Mouse (Mus musculus): ENCODE data around the gene Abhd2. TPM values are rescaled to one million over a fixed set of nuclear protein-coding genes. Genes with fewer than 3 reads are reported as not detected.

The Abhd2 gene
- polyA plus RNA-seq, 1 experiment, result 37.4 TPM

DNA sequence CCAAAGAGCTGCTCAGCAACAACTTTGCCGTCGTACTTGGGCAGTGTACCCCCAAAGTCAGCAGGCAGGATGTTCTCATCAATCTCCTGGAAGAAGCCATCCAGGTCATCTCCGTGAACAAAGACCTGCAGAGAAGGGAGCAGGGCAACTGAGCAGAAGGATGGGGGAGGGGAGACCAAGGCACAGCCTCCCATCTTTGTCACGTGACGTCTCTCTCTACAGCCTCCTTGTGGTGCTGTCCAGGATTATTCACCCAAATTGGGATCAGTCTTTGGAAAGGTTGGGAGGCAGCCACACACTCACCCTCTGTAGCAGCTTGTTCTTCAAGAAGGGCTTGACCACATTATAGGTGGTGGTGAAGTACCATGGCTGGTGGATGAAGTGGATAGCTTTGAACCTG is 102.6 kb downstream of the Abhd2 start:
- TF ChIP-seq CTCF (IDR thresholded peaks at IDR 0.05; ENCODE audit: low read depth, low read length) (no peak), POLR2A (IDR thresholded peaks at IDR 0.05; ENCODE audit: insufficient read depth, low read length) (no peak), EP300 (IDR thresholded peaks at IDR 0.05; ENCODE audit: insufficient read depth, low read depth, low read length) (no peak)
- H3K27ac ChIP-seq (ENCODE audit: insufficient read depth, low read length), result no peak overlapping the region
- H3K27me3 ChIP-seq (ENCODE audit: control insufficient read depth, insufficient read depth, low read length, poor library complexity, severe bottlenecking), result no peaks in the 10 kb centered on the region
- H3K9me3 ChIP-seq (replicated peaks; ENCODE audit: control insufficient read depth, insufficient read depth, low read length, poor library complexity, severe bottlenecking), result no peaks in the 10 kb centered on the region
- H3K4me1 ChIP-seq (ENCODE audit: control insufficient read depth, insufficient read depth, low read length), result peaks cover 4% of the 10 kb centered on the region
- no peaks in the 10 kb centered on the region for H3K36me3 ChIP-seq (ENCODE audit: control insufficient read depth, insufficient read depth, low read length, poor library complexity, severe bottlenecking)
- H3K4me3 ChIP-seq (ENCODE audit: low read depth, low read length), result peak overlapping the region; percentile 21
- H3K9ac ChIP-seq (ENCODE audit: low read depth, poor library complexity, severe bottlenecking), result no peak overlapping the region; the same call in 1 of the 2 replicates

DNA sequence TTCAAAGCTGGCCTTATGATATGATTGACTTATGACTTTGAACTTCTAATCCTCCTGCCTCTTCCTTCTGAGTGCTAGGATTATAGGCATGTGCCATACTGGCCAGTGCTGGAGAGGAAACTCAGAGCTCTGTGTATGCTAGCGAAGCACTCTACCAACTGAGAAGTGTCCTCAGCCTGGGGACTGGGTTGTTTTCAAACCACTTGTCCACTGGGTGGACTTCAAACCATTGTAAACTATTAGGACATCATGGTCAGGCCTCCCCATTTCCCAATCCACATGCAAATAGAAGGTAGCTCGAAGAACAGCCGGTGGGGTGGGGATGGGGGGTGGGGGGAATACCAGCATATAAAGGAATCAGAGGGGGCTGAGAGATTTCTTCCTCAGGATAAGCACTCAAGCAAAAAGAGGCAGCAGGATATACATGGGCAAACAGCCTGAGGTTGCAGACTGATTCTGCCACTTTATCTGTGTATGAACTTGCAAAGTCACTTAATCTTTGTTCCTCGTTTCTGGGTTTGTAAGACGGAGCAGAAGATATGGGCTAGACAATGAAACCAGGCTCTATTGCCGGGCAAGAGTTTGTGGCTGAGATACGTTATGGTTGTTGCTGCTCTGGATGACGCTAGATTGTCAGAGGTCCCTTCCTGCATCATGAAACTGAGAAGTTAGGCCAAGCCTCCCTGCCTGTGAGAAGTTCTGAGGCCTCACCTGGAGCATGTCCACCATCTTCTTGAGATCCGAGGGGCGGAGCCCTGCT is 103.7 kb downstream of the Abhd2 start:
- Histone ChIP-seq H3K4me1 (ENCODE audit: control insufficient read depth, insufficient read depth, low read length) (peaks cover 4% of the 10 kb centered on the region), H3K9ac (ENCODE audit: low read depth, poor library complexity, severe bottlenecking) (no peak overlapping the region), H3K27ac (ENCODE audit: insufficient read depth, low read length) (no peak overlapping the region), H3K27me3 (ENCODE audit: control insufficient read depth, insufficient read depth, low read length, poor library complexity, severe bottlenecking) (no peaks in the 10 kb centered on the region), H3K36me3 (ENCODE audit: control insufficient read depth, insufficient read depth, low read length, poor library complexity, severe bottlenecking) (no peaks in the 10 kb centered on the region), H3K9me3 (replicated peaks; ENCODE audit: control insufficient read depth, insufficient read depth, low read length, poor library complexity, severe bottlenecking) (no peaks in the 10 kb centered on the region), H3K4me3 (ENCODE audit: low read depth, low read length) (no peak overlapping the region)
- no peak for TF ChIP-seq EP300 (IDR thresholded peaks at IDR 0.05; ENCODE audit: insufficient read depth, low read depth, low read length)
- no peak for TF ChIP-seq POLR2A (IDR thresholded peaks at IDR 0.05; ENCODE audit: insufficient read depth, low read length)
- TF ChIP-seq CTCF (IDR thresholded peaks at IDR 0.05; ENCODE audit: low read depth, low read length), result no peak

DNA sequence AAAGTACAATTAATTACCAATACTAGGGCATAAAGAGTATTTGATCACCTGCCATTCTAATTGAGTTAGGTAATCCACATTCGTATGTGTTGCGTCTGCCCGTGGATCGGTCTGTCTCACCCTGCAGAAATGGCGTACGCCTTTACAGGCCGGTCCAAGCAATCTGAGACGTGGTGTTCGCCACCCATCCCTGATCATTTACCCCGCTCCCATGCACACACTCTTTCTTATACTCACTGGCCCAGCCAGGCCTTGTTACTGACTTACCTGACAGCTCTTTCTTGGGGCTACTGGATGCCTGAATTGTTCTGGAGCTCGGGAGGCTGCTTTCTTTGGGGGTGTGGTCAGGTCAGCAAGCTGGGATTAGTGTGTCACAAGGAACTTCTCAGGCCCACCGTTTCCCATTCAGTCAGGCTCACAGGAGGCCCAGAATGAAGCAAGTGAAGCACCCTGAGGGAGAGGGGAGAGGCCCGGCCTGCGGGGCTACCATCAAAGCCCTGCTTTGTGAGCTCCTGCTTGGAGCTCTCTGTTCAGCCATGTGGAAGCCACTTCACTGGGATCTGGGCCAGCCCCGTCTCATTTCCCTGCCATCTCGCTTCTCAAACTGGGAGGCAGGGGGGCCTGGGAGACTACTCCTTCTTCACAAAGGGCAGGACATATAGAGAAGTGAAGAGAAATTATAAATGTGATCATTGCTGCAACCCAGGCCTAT is 113.6 kb downstream of the Abhd2 start, which contains the start of gene Rlbp1:
Gene Rlbp1, minus strand, starts transcription at position 627 of the 712 bp plus-strand sequence.
- TF ChIP-seq EP300 (IDR thresholded peaks at IDR 0.05; ENCODE audit: insufficient read depth, low read depth, low read length) (no peak), POLR2A (IDR thresholded peaks at IDR 0.05; ENCODE audit: insufficient read depth, low read length) (no peak), CTCF (IDR thresholded peaks at IDR 0.05; ENCODE audit: low read depth, low read length) (no peak)
- Histone ChIP-seq H3K36me3 (ENCODE audit: control insufficient read depth, insufficient read depth, low read length, poor library complexity, severe bottlenecking) (no peaks in the 10 kb centered on the region), H3K9me3 (replicated peaks; ENCODE audit: control insufficient read depth, insufficient read depth, low read length, poor library complexity, severe bottlenecking) (no peaks in the 10 kb centered on the region), H3K4me3 (ENCODE audit: low read depth, low read length) (peak within 1 kb of the TSS; percentile 70), H3K9ac (ENCODE audit: low read depth, poor library complexity, severe bottlenecking) (peak within 1 kb of the TSS; percentile 62), H3K27me3 (ENCODE audit: control insufficient read depth, insufficient read depth, low read length, poor library complexity, severe bottlenecking) (no peaks in the 10 kb centered on the region), H3K4me1 (ENCODE audit: control insufficient read depth, insufficient read depth, low read length) (no peaks in the 10 kb centered on the region), H3K27ac (ENCODE audit: insufficient read depth, low read length) (peak within 1 kb of the TSS; percentile 90)

DNA sequence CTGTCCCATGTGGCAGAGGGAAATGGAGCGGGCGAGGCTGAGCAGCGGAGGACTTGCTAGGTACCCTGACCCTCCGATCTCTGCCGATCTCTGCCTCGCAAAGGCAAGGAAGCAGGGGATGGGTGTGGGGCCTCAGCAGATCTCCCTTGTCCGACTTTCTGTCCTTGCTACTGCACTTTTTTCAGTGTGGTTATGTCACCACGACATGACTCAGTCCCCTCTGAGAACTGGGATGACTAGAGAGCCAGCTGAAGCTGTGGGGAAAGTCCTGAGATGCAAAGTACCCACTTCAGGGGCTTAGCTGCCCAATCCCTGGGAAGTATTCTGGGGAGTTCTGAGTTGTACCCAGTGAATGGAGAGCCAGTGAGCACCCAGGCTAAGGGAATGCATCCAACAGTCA is 114.1 kb downstream of the Abhd2 start:
- Histone ChIP-seq H3K36me3 (ENCODE audit: control insufficient read depth, insufficient read depth, low read length, poor library complexity, severe bottlenecking) (no peaks in the 10 kb centered on the region), H3K9ac (ENCODE audit: low read depth, poor library complexity, severe bottlenecking) (peak overlapping the region; percentile 62), H3K27ac (ENCODE audit: insufficient read depth, low read length) (peak overlapping the region; percentile 90), H3K9me3 (replicated peaks; ENCODE audit: control insufficient read depth, insufficient read depth, low read length, poor library complexity, severe bottlenecking) (no peaks in the 10 kb centered on the region), H3K27me3 (ENCODE audit: control insufficient read depth, insufficient read depth, low read length, poor library complexity, severe bottlenecking) (no peaks in the 10 kb centered on the region), H3K4me3 (ENCODE audit: low read depth, low read length) (peak overlapping the region; percentile 46), H3K4me1 (ENCODE audit: control insufficient read depth, insufficient read depth, low read length) (no peaks in the 10 kb centered on the region)
- no peak for TF ChIP-seq POLR2A (IDR thresholded peaks at IDR 0.05; ENCODE audit: insufficient read depth, low read length)
- TF ChIP-seq EP300 (IDR thresholded peaks at IDR 0.05; ENCODE audit: insufficient read depth, low read depth, low read length), result no peak
- TF ChIP-seq CTCF (IDR thresholded peaks at IDR 0.05; ENCODE audit: low read depth, low read length), result no peak

DNA sequence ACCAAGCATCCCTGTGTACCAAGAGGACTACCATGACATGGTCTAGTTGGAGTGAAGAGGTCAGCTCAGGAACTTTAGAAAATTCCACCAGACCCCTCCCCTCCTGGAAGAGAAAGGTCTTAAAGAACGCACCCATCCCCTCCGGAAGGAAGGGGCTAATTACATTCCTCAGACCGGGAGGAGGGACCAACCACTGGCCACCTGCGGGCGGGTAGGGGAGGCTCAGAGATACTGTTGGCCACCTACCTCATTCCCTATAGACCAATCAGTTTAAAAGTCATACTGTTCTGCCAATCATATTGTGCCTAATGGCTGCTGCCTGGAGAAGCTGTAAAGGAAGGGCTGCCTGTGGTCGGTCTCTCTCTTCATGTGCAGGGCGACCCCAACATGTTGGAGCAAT is 115.0 kb downstream of the Abhd2 start:
- no peaks in the 10 kb centered on the region for H3K4me1 ChIP-seq (ENCODE audit: control insufficient read depth, insufficient read depth, low read length)

More for the DNA sequence above, 115.0 kb downstream of the Abhd2 start:
- TF ChIP-seq POLR2A (IDR thresholded peaks at IDR 0.05; ENCODE audit: insufficient read depth, low read length) (peak; percentile 49), CTCF (IDR thresholded peaks at IDR 0.05; ENCODE audit: low read depth, low read length) (no peak), EP300 (IDR thresholded peaks at IDR 0.05; ENCODE audit: insufficient read depth, low read depth, low read length) (no peak; the same call in 1 of the 2 replicates)
- Histone ChIP-seq H3K4me3 (ENCODE audit: low read depth, low read length) (peak overlapping the region; percentile 81), H3K36me3 (ENCODE audit: control insufficient read depth, insufficient read depth, low read length, poor library complexity, severe bottlenecking) (no peaks in the 10 kb centered on the region), H3K9me3 (replicated peaks; ENCODE audit: control insufficient read depth, insufficient read depth, low read length, poor library complexity, severe bottlenecking) (no peaks in the 10 kb centered on the region), H3K27me3 (ENCODE audit: control insufficient read depth, insufficient read depth, low read length, poor library complexity, severe bottlenecking) (no peaks in the 10 kb centered on the region), H3K9ac (ENCODE audit: low read depth, poor library complexity, severe bottlenecking) (peak overlapping the region; percentile 62), H3K27ac (ENCODE audit: insufficient read depth, low read length) (peak overlapping the region; percentile 90)
